In the genomic region with DNA sequence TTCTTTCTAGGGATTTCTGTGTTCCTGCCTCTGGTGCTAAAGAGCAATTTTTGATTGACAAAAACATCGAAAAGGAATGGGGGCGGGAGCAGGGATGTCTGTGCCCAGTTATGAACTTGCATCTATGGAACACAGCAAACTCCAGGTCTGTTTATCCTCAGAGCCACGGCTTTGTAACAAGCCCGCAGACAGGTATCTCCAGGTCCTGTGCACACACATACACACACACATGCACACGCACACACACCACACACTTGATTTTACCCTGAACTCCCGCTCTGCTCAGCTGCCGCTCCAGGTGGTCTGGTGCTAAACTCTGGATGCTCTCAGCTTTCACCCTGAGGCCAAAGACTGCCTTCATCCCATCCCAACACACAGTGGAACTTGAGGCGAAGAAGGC, we compare ENCODE assay signal across 33 mouse cellular contexts. TPM values are rescaled to one million over a fixed set of nuclear protein-coding genes. Genes with fewer than 3 reads are reported as not detected.
A peak's percentile ranks its signal among the peaks of the same experiment; 100 is the strongest.
DNase-seq lines count a peak whose midpoint lies in the region; ATAC-seq and TF ChIP-seq lines count a peak whose summit lies in the region.
"Had no signal": no experiment of that assay in that cellular context is flagged by ENCODE, and none has a peak within 500 bp of the region (broad histone marks: within the 10 kb centered on the region; RNA-seq: fewer than 3 reads in every experiment).

No protein-coding gene starts in this region.

- peaks cover 42% of the 10 kb centered on the region for H3K4me1 ChIP-seq in hindbrain, embryonic 10.5 days (replicated peaks)
- H3K4me1 ChIP-seq in hindbrain, postnatal 0 days (ENCODE audit: insufficient read depth, low read length), result 0 out of 2 replicates have a peak, but pooled peaks cover 4% of the 10 kb centered on the region
- H3K4me1 ChIP-seq in midbrain, embryonic 13.5 days (replicated peaks), result peaks cover 34% of the 10 kb centered on the region
- H3K4me1 ChIP-seq in midbrain, postnatal 0 days (ENCODE audit: insufficient read depth, low read length), result no peaks in the 10 kb centered on the region

- no peak overlapping the region for H3K9ac ChIP-seq in hindbrain, postnatal 0 days (replicated peaks; ENCODE audit: low read length)
- H3K9ac ChIP-seq in midbrain, embryonic 13.5 days (replicated peaks), result no peak overlapping the region
- no peak overlapping the region for H3K9ac ChIP-seq in midbrain, postnatal 0 days (replicated peaks; ENCODE audit: low read length, poor library complexity, severe bottlenecking)
- H3K9ac ChIP-seq: embryonic facial prominence, embryonic 15.5 days; heart, embryonic 12.5 days; limb, embryonic 12.5 days; neural tube, embryonic 13.5 days had no signal

- WGBS in hindbrain, embryonic 10.5 days, result 2% methylated on average over 8 of the region's 8 CpGs
- WGBS in hindbrain, postnatal 0 days, result 10% methylated on average over 8 of the region's 8 CpGs
- WGBS in midbrain, embryonic 13.5 days, result 3% methylated on average over 8 of the region's 8 CpGs
- WGBS in midbrain, postnatal 0 days, result 6% methylated on average over 8 of the region's 8 CpGs

- TF ChIP-seq CTCF in hindbrain, postnatal 0 days (IDR thresholded peaks at IDR 0.05; ENCODE audit: low read depth), result no peak
- no peak for TF ChIP-seq CTCF in midbrain, postnatal 0 days (IDR thresholded peaks at IDR 0.05)

- H3K9me3 ChIP-seq in hindbrain, embryonic 10.5 days, result no peaks in the 10 kb centered on the region
- no peaks in the 10 kb centered on the region for H3K9me3 ChIP-seq in hindbrain, postnatal 0 days (ENCODE audit: low read length)
- H3K9me3 ChIP-seq in midbrain, embryonic 13.5 days, result no peaks in the 10 kb centered on the region
- no peaks in the 10 kb centered on the region for H3K9me3 ChIP-seq in midbrain, postnatal 0 days (ENCODE audit: low read length)
- H3K9me3 ChIP-seq: embryonic facial prominence, embryonic 15.5 days; heart, embryonic 12.5 days; limb, embryonic 12.5 days; neural tube, embryonic 13.5 days had no signal

- DNase-seq in embryo, embryonic 9.5 days (ENCODE audit: extremely low spot score), result peak; percentile 32
- no peak for DNase-seq in embryo, embryonic 10.5 days (ENCODE audit: low spot score)
- peak; percentile 43 for DNase-seq in hindbrain, embryonic 10.5 days (ENCODE audit: low spot score)
- no peak for DNase-seq in hindbrain, postnatal 0 days (ENCODE audit: low spot score)
- DNase-seq in midbrain, postnatal 0 days (ENCODE audit: low spot score), result no peak
- DNase-seq in urinary bladder, adult 2 months (ENCODE audit: low spot score), result no peak
- DNase-seq: adrenal gland, adult 8-10 months; cerebellum, adult 18-20 months; cerebellum, postnatal 14 days; gastrocnemius, postnatal 14 days; heart, adult 18-20 months; heart, postnatal 10 days; kidney, postnatal 25 days; layer of hippocampus, postnatal 36 days; lung, adult 18-20 months; lung, postnatal 10 days; right cerebral cortex, adult 18-20 months; right cerebral cortex, postnatal 4 days; thymus, postnatal 14 days had no signal

- H3K27me3 ChIP-seq in hindbrain, embryonic 10.5 days (ENCODE audit: insufficient read depth, poor library complexity, severe bottlenecking), result peaks cover 100% of the 10 kb centered on the region
- H3K27me3 ChIP-seq in hindbrain, postnatal 0 days (ENCODE audit: insufficient read depth, low read length), result peaks cover 84% of the 10 kb centered on the region
- H3K27me3 ChIP-seq in midbrain, embryonic 13.5 days, result peaks cover 95% of the 10 kb centered on the region
- H3K27me3 ChIP-seq in midbrain, postnatal 0 days (ENCODE audit: insufficient read depth, low read length), result peaks cover 79% of the 10 kb centered on the region

- peak overlapping the region; percentile 78 for H3K27ac ChIP-seq in hindbrain, embryonic 10.5 days
- no peak overlapping the region for H3K27ac ChIP-seq in hindbrain, postnatal 0 days
- no peak overlapping the region for H3K27ac ChIP-seq in midbrain, embryonic 13.5 days
- no peak overlapping the region for H3K27ac ChIP-seq in midbrain, postnatal 0 days (ENCODE audit: low read depth, low read length)
- H3K27ac ChIP-seq: embryonic facial prominence, embryonic 15.5 days; layer of hippocampus, adult 2 months; limb, embryonic 12.5 days; neural tube, embryonic 13.5 days had no signal

- no peak overlapping the region for H3K4me2 ChIP-seq in hindbrain, postnatal 0 days (ENCODE audit: low read depth, low read length)
- peak overlapping the region; percentile 14 for H3K4me2 ChIP-seq in midbrain, embryonic 13.5 days (replicated peaks)
- no peak overlapping the region for H3K4me2 ChIP-seq in midbrain, postnatal 0 days (ENCODE audit: low read depth, low read length, poor library complexity, severe bottlenecking)
- H3K4me2 ChIP-seq: embryonic facial prominence, embryonic 15.5 days; heart, embryonic 12.5 days; limb, embryonic 12.5 days; liver, embryonic 11.5 days; neural tube, embryonic 13.5 days had no signal

- H3K4me3 ChIP-seq in hindbrain, embryonic 10.5 days, result peak overlapping the region; percentile 60
- H3K4me3 ChIP-seq in hindbrain, postnatal 0 days (ENCODE audit: low read length), result no peak overlapping the region
- 0 out of 2 replicates have a peak overlapping the region, but pooled peaks have one; percentile 25 for H3K4me3 ChIP-seq in midbrain, embryonic 13.5 days (replicated peaks)
- no peak overlapping the region for H3K4me3 ChIP-seq in midbrain, postnatal 0 days (ENCODE audit: low read depth, low read length)
- H3K4me3 ChIP-seq: embryonic facial prominence, embryonic 15.5 days; heart, embryonic 12.5 days; layer of hippocampus, adult 2 months; limb, embryonic 12.5 days; neural tube, embryonic 13.5 days had no signal

- H3K36me3 ChIP-seq in hindbrain, embryonic 10.5 days, result no peaks in the 10 kb centered on the region
- H3K36me3 ChIP-seq in hindbrain, postnatal 0 days (ENCODE audit: insufficient read depth, low read length), result no peaks in the 10 kb centered on the region
- no peaks in the 10 kb centered on the region for H3K36me3 ChIP-seq in midbrain, embryonic 13.5 days
- no peaks in the 10 kb centered on the region for H3K36me3 ChIP-seq in midbrain, postnatal 0 days (ENCODE audit: insufficient read depth, low read length)
- H3K36me3 ChIP-seq: embryonic facial prominence, embryonic 15.5 days; heart, embryonic 12.5 days; limb, embryonic 12.5 days; neural tube, embryonic 13.5 days had no signal

- ATAC-seq in hindbrain, postnatal 0 days, result no peak
- ATAC-seq in midbrain, embryonic 13.5 days, result no peak
- ATAC-seq in midbrain, postnatal 0 days (ENCODE audit: low FRiP score), result no peak
- ATAC-seq: activated CD4-positive, CD25-positive, alpha-beta regulatory T cell, adult 4 months; intestine, postnatal 0 days had no signal

RNA-seq across cellular contexts. Expression of a gene that starts 1.3 kb away (rescaled TPM):
- polyA plus RNA-seq in hindbrain, embryonic 10.5 days (2016; fragmentation: Nextera tagmentation; extraction: Ambion mirVana), result 82.0 and 99.1 TPM in 2 replicates
- total RNA-seq in hindbrain, postnatal 0 days (2014; rRNA removed), result 1.3 TPM in 1 of 2 replicates, not detected in the other
- 1.8 and 1.9 TPM in 2 replicates for polyA plus RNA-seq in hindbrain, postnatal 0 days (2015; fragmentation: Nextera tagmentation; extraction: Ambion mirVana)
- 9.3 and 25.7 TPM in 2 replicates for polyA plus RNA-seq in midbrain, embryonic 13.5 days (2015; fragmentation: Nextera tagmentation; extraction: Ambion mirVana)
- 0.77 TPM in 1 of 2 replicates, not detected in the other for total RNA-seq in midbrain, postnatal 0 days (2014; rRNA removed)
- not detected in 2 replicates for polyA plus RNA-seq in midbrain, postnatal 0 days (2015; fragmentation: Nextera tagmentation; extraction: Ambion mirVana)
- polyA plus RNA-seq in urinary bladder, adult 2 months (2012; rRNA removed), result not detected in 2 replicates
- total RNA-seq: adrenal gland, adult 8-10 months; gastrocnemius, postnatal 14 days; heart, adult 18-20 months; heart, postnatal 10 days; layer of hippocampus, adult 2 months; layer of hippocampus, postnatal 36 days; left cerebral cortex, postnatal 10 days; megakaryocyte progenitor cell, adult 5-6 weeks; monocyte, adult 5-6 weeks had no signal
- polyA plus RNA-seq: activated CD4-positive, CD25-positive, alpha-beta regulatory T cell, adult 4 months; embryonic facial prominence, embryonic 15.5 days; intestine, postnatal 0 days; kidney, embryonic 14.5 days; limb, embryonic 12.5 days; liver, embryonic 11.5 days; stomach, embryonic 14.5 days had no signal

Comparison
In these comparisons a context has a peak if more than half of its experiments do, and no peak if none do; other contexts are left out.
1. DNase-seq: peak in embryo, embryonic 9.5 days (single experiment) and hindbrain, embryonic 10.5 days (single experiment); none in embryo, embryonic 10.5 days (single experiment), hindbrain, postnatal 0 days (single experiment), midbrain, postnatal 0 days (single experiment) and urinary bladder, adult 2 months (single experiment).
2. H3K4me3 ChIP-seq: peak in hindbrain, embryonic 10.5 days (single experiment) and midbrain, embryonic 13.5 days (single experiment); none in hindbrain, postnatal 0 days (single experiment) and midbrain, postnatal 0 days (single experiment).